Mouse (Mus musculus): Measurements from ENCODE around the gene Tatdn3.
A peak's percentile ranks its signal among the peaks of the same experiment; 100 is the strongest.

Gene Tatdn3

GRCm38 (mm10) chr1:191062781-191063485 is at the start of gene Tatdn3, which contains the start of gene Nsl1:
Gene Tatdn3 (minus strand): TSS chr1:191062932.
Gene Nsl1 (plus strand): TSS chr1:191063012.
- peak; percentile 93 for DNase-seq (ENCODE audit: inconsistent ontology term)

DNA sequence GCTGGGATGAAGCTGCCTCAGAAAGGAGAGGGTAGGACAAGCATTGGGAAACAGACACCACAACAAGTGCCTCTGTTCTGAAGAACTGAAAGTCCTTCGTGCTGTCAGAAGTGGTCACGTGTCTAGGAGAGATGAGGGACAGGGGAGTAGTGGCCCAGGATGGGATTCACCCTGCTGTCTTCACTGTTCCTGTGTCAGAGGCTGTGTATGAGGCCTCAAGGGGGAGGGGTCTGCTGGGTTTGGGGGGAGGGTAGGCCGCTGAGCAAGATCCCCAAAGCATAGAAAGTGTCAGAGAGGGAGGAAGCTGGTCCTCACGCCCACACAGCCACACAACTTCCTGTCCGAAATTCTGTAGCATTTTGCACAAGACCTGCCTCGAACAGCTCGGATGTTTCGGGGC is 48.4 kb upstream of the Tatdn3 start:
- DNase-seq (ENCODE audit: inconsistent ontology term): no peak

DNA sequence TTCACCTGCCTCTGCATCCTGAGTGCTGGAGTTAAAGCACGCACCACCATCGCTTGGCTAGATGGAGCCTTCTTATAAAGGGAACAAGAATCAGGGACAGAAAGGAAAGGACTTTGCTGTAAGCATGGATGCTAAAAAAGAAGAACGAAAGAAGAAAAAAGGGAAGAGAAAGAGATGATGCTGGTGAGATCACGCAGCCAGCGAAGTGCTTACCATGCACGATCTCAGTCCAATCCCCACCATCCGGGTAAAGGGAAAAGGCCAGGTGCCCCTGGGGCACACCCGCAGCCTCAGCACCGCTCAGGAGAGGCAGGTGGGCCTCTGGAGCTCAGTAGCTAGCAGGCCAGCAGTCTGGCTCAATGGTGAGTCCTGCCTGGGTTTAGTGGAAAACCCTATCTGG is 47.2 kb upstream of the Tatdn3 start:
- DNase-seq (ENCODE audit: inconsistent ontology term): no peak

DNA sequence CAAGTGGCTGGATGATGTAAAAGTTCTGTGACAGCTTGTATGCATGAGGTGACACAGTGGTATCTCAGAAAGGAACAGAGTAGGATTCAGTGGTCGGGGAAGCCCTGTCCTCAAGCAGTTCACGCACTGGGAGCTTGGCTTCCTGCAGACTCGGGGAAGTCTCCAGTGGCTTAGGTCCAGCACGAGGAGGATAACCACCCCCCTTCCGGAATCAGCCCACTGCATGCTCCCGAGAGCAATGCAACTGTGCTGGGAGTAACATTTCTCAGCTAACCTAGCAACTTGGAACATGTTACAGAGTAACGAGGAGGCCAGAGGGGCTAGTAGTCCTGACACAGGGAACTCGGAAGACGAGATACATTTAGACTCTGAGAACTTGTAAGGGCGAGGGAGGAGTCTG is 44.6 kb upstream of the Tatdn3 start:
- DNase-seq (ENCODE audit: inconsistent ontology term): no peak

- DNase-seq (ENCODE audit: inconsistent ontology term): no peak
These were observed 42.5 kb upstream of the Tatdn3 start for GRCm38 (mm10) chr1:191105246-191105645.

- DNase-seq (ENCODE audit: inconsistent ontology term): no peak
These were observed 40.1 kb upstream of the Tatdn3 start for GRCm38 (mm10) chr1:191102730-191103370.

- DNase-seq (ENCODE audit: inconsistent ontology term): no peak
These were observed 37.1 kb upstream of the Tatdn3 start for GRCm38 (mm10) chr1:191099772-191100291.

DNA sequence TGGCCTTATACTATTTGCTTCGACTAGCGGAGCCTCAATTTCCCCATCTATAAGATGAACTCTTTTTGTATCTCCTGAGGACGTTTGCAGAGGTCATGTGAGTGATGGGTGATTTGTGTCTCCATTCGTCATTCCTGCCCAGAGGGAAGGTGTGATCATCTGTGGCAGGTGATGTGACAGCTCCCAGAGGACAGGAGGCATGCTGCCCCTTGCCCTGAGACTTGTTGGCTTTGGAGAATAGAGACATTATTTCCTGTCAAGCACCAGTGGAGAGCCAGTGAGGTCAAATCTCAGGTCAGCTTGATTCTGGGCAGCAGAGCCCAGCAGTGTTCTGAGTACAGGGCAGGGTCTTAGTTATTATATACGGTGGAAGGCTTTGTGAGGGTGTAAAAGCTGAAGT is 36.4 kb upstream of the Tatdn3 start:
- DNase-seq (ENCODE audit: inconsistent ontology term): no peak

GRCm38 (mm10) chr1:191097802-191098747 is 35.3 kb upstream of the Tatdn3 start, which contains the start of gene Batf3:
Gene Batf3 (plus strand): TSS chr1:191097847.
- peak; percentile 65 for DNase-seq (ENCODE audit: inconsistent ontology term)

GRCm38 (mm10) chr1:191096871-191097681 is 34.3 kb upstream of the Tatdn3 start:
- DNase-seq (ENCODE audit: inconsistent ontology term): no peak

- no peak for DNase-seq (ENCODE audit: inconsistent ontology term)
These were observed 32.3 kb upstream of the Tatdn3 start for GRCm38 (mm10) chr1:191095019-191095418.

GRCm38 (mm10) chr1:191093578-191093977 is 30.8 kb upstream of the Tatdn3 start:
- DNase-seq (ENCODE audit: inconsistent ontology term): no peak

DNA sequence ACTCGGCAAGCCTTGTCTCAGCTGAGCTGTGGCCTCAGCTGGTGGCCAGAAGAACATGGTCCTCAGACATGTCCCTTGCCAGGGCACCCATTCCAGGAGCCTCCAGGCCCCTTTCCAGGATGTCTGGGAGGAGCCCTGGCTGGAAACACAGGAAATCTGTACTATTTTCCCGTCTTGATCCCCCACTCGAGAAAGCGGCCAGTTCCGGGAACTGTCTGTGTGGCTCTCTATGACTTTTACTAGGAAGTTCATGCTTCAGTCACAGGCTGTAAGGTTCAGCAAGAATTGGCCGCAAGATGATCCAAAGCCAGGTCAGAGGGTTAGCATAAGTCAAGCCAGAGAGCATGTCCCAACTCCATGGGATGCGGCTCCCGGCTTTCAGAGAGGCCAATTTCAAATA is 29.3 kb upstream of the Tatdn3 start:
- DNase-seq (ENCODE audit: inconsistent ontology term): no peak

DNA sequence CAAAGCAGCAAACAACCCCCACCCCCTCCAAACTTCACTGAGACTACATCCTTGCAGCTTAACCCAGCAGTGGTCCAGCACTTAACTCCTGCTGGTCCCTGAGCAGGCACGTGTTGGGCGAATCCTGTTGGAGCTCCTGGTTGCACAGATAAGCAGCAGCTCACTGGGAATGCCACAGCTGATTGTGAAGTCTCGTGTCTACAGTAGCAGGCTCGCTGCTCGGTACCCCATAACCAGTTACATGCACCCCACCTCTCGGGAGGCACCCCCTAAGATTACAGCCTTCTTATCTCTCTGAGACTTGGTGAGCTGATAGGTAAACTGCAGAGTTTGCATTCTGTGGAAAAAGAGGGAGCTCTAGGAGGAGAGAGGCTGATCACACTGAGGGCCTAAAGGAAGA is 26.6 kb upstream of the Tatdn3 start:
- no peak for DNase-seq (ENCODE audit: inconsistent ontology term)

- no peak for DNase-seq (ENCODE audit: inconsistent ontology term)
These were observed 25.2 kb upstream of the Tatdn3 start for GRCm38 (mm10) chr1:191087955-191088354.

DNA sequence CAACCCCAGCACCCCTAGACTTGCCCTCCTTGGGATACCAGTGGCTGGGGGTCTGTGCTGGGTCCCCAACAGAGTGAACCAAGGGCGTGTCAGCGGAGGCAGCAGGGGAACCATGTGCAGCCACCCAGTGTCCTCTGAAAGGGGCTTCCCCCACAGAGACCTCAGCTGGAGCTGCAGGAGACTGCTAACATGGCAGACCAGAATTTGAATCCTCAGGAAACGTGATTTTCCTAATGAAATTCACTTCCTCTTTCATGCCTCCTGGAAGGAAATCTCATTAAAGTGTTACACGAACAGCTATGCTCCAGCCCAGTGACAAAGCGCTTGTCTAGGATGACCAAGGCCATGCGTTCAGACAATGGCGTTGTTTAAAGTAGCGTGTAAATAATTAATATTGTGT is 24.2 kb upstream of the Tatdn3 start:
- DNase-seq (ENCODE audit: inconsistent ontology term): no peak

- DNase-seq (ENCODE audit: inconsistent ontology term): no peak
These were observed 23.7 kb upstream of the Tatdn3 start for GRCm38 (mm10) chr1:191086304-191086878.

GRCm38 (mm10) chr1:191085597-191085996 is 22.9 kb upstream of the Tatdn3 start:
- peak; percentile 67 for DNase-seq (ENCODE audit: inconsistent ontology term)

DNA sequence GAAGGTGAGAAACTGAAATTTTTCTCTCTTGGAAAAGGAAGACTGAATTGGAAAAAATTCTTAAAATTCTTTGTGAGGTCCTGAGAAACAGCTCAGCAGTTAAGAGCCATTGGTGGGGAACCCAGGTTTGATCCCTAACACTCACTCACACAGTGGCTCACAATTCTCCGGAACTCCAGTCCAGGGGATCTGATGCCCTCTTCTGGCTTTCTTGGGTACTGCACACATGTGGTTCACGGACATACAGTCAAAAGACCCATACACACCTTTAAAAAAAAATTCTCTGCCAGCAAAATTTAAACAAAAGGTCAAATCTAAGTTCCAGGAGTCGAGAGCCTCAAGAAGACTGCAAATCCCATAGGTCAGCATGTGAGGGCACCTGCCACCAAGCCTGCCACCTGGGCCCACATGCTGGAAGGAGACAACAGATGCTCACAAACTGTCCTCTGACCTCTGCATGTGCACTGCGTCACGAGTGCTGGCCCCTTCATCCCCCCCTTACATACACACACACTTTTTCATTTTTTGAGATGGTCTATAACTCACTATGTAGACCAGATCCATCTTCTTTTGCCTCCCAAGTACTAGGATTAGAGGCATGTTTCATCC is 22.3 kb upstream of the Tatdn3 start:
- no peak for DNase-seq (ENCODE audit: inconsistent ontology term)

DNA sequence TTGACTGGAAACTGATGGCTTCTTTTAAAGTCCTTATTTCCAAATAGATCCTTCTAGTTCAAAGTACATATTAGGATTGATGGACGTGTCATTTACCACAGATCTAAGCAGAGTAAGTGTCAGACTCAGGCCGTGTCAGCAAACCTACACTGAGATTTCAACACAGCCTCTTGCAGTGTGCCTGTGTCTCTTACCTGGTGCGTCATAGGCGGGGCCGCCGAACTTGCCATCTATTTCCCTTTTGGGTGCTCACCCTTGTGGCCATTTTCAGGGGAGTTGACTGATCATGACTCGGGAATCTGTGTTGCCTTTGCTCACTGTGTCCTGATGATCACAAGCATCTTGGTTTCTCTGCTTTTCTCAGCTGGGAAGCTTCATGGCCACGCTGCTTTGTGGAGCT is 20.5 kb upstream of the Tatdn3 start:
- DNase-seq (ENCODE audit: inconsistent ontology term): no peak
